Mouse (Mus musculus): ENCODE measurements around the gene Atf6.

Atf6 gene

GRCm38 (mm10) chr1:170867691-170868105 is at the start of gene Atf6:
Atf6 (minus strand) TSS chr1:170867771.
- POLR2A ChIA-PET = interaction anchor here (0.7 to 17.0 kb wide), 51 partner anchors 8 to 602 kb away, joined by 3 to 329 read pairs (median 4); partner anchors contain the start of genes Dusp12 (in 4 of the 4) and Gm26620 (in 3 of the 4)
- CTCF ChIA-PET = interaction anchor here in 2 of 4 experiments (1.3 to 1.4 kb wide), 3 partner anchors 18 to 34 kb away, joined by 4 to 6 read pairs (median 5); partner anchors contain the start of genes Dusp12 (in 1 of the 2) and Gm26620 (in 1 of the 2)

DNA sequence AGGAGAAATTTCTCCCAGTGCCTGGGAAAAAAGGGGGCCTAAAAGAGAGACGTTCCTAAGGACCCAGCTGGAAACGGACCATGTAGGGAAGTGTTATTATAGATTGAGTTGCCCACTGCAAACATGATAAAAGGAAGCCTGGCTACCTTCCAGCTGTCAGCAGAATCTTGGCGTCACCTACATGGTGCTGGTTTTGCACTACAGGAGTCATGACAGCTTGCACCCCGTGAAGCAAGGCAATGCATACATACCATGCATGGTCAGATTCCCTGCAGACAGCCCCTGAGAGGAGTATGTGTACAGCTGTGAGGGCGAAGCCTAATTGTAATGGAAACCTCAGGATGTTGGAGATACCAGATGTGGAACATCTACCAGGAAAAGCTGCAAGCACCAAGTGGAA is 48.1 kb upstream of the Atf6 start:
- POLR2A ChIA-PET = no interaction called here

DNA sequence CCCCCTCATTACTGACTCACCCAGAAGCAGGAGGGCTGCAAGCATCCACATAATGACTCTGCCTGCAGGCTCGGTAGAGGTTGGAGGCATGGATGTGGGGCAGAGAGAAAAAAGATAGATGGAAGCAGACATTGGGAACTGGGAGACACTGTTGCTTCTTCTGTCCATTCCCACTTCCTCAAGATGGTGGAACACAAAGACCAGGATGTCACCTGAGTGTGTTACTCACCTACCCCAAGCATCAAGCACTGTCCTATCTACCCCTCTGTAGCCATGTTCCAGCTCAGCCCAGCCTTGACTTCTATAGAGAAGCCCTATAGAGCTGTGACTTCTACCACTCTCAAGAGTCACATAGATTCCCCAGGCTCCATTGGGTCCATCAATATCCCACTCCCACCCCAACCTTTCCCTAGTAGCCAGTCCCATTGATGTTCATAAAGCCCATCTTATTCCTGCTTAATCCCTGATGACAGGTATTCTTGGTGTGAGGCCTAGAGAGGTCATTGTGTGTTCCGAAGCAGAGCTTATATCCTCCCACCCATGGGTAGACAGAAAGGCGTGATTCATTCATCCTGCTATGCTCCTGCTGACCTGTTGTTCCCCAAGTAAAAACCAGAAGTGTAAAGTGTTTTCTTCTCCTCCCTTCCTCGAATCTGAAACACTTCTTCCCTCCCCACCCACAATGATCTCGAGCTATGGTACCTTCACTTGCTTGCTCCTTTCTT is 45.5 kb upstream of the Atf6 start, which contains the start of gene Fcrlb:
Gene Fcrlb, minus strand, starts transcription at position 51 of the 725 bp plus-strand sequence.
- ChIA-PET CTCF (interaction anchor here in 2 of 4 experiments (0.9 to 2.4 kb wide), 2 partner anchors 12 to 21 kb away, joined by 3 to 6 read pairs; no protein-coding TSS in a partner anchor), POLR2A (no interaction called here)

More for the DNA sequence above, 48.1 kb upstream of the Atf6 start:
- CTCF ChIA-PET = interaction anchor here in 2 of 4 experiments (0.7 to 1.8 kb wide), 2 partner anchors 14 to 20 kb away, joined by 3 to 6 read pairs; no protein-coding TSS in a partner anchor

DNA sequence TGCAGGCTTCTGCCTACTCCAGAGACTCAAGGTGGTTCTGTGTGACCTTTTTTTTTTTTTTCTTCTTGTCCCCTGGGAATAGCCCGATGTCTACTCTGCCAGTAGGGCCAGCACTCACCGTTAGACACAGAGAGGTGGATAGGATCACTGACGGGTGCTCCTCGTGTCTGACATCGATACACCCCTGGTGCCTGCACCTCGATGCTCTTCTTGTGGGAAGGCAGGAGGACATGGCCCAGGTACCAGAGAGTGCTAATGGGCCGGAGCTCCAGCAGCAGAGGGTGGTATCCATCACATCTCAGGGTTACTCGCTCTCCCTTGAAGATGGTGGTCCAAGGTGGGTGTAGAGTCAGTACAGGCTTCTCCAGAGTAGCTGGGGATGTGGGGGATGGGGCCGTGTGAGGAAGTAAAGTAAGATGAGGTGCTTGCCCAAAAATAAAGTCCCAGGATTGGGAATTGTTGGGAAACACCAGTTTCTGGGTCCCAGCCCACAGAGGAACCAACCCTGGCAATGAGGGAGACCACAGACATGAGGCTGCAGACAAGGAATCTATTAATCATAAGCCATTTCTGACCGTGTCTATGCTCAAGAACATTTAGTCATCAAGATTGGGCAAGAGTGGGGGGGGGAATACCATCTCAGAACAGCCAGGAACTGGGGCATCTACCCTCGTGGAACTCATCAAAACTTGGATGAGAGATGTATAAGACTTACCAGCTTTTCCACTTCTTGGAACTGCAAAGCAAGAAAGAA is 44.5 kb upstream of the Atf6 start:
- CTCF ChIA-PET = interaction anchor here in 2 of 4 experiments (0.9 to 2.4 kb wide), 2 partner anchors 11 to 20 kb away, joined by 3 to 6 read pairs; no protein-coding TSS in a partner anchor
- POLR2A ChIA-PET = no interaction called here

- POLR2A ChIA-PET = interaction anchor here (0.6 to 2.5 kb wide), 11 partner anchors 10 to 343 kb away, joined by 3 to 19 read pairs (median 4); partner anchors contain the start of genes Atf6 (in 2 of the 4) and Ndufs2 (in 1 of the 4)
- CTCF ChIA-PET = interaction anchor here in 2 of 4 experiments (0.5 to 3.8 kb wide), 7 partner anchors 13 to 203 kb away, joined by 3 to 21 read pairs (median 6); no protein-coding TSS in a partner anchor
These were observed 40.8 kb upstream of the Atf6 start for GRCm38 (mm10) chr1:170908341-170908740.

- POLR2A ChIA-PET = interaction anchor here (0.6 to 2.5 kb wide), 22 partner anchors 10 to 121 kb away, joined by 3 to 19 read pairs (median 4); partner anchors contain the start of gene Atf6 (in 2 of the 4)
These were observed 40.1 kb upstream of the Atf6 start for GRCm38 (mm10) chr1:170907456-170908191.

DNA sequence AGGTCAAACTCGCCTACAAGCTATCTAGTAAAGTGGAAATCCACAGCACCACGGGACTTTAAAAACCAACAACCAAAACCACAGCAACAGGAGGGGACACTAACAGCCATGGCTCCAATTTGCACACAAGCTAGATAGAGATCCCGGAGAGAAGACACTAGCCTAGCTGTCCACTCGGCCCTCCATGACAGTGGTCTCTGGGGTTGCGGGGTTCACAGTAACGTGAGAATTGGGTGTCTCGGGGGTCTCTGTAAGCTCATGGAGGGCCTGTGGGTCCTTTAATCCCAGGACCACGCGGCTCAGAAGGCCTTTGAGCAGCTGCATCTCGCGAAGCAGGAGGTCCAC is 39.5 kb upstream of the Atf6 start:
- ChIA-PET CTCF (interaction anchor here (0.6 to 3.8 kb wide), 11 partner anchors 12 to 846 kb away, joined by 3 to 21 read pairs (median 4); no protein-coding TSS in a partner anchor), POLR2A (interaction anchor here in 3 of 4 experiments (0.6 to 2.5 kb wide), 19 partner anchors 10 to 90 kb away, joined by 3 to 19 read pairs (median 4); partner anchors contain the start of gene Atf6 (in 1 of the 3))

More at GRCm38 (mm10) chr1:170907456-170908191, 40.1 kb upstream of the Atf6 start:
- CTCF ChIA-PET = interaction anchor here (0.6 to 3.8 kb wide), 12 partner anchors 12 to 846 kb away, joined by 3 to 21 read pairs (median 4); no protein-coding TSS in a partner anchor

DNA sequence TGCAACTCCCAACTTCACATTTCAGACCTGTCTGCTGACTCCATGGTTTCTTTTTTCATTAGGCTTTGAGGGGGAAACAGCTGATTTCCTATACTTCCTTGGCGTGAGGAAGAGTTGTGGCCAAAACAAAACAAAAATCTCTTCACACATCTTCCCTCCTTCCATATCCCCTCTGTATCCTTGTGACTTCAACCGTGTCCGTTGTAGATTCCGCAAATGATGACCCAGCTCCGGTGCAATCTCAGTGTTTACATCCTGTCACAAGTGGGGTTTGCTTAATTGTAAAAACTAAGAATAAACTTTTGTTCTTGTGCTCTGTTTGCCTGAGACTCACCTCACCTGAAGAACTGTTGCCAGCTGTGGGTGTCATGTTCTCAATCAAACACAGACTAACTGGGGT is 35.9 kb upstream of the Atf6 start:
- CTCF ChIA-PET = interaction anchor here in 1 of 4 experiments (3.8 kb wide), 1 partner anchor 90 kb away, joined by 71 read pairs; no protein-coding TSS in a partner anchor
- POLR2A ChIA-PET = interaction anchor here in 2 of 4 experiments (1.0 to 1.1 kb wide), 2 partner anchors 8 to 18 kb away, joined by 3 read pairs; partner anchors contain the start of gene Dusp12 (in 1 of the 2)

- CTCF ChIA-PET = interaction anchor here (0.6 to 3.8 kb wide), 93 partner anchors 8 to 601 kb away, joined by 3 to 71 read pairs (median 5); partner anchors contain the start of genes Dusp12 (in 3 of the 4), Gm26620 (in 3 of the 4), Atf6 (in 1 of the 4) and Fcrla (in 1 of the 4)
- POLR2A ChIA-PET = interaction anchor here (0.6 to 2.2 kb wide), 27 partner anchors 9 to 443 kb away, joined by 3 to 12 read pairs (median 5); partner anchors contain the start of genes Dusp12 (in 3 of the 4), Atf6 (in 2 of the 4), Gm26620 (in 2 of the 4) and Fcgr2b (in 1 of the 4)
These were observed 34.1 kb upstream of the Atf6 start for GRCm38 (mm10) chr1:170901536-170902238.

GRCm38 (mm10) chr1:170900799-170901467 is 33.4 kb upstream of the Atf6 start:
- POLR2A ChIA-PET = interaction anchor here in 3 of 4 experiments (0.6 to 2.2 kb wide), 17 partner anchors 9 to 188 kb away, joined by 3 to 12 read pairs (median 6); partner anchors contain the start of genes Dusp12 (in 3 of the 3), Atf6 (in 2 of the 3), Gm26620 (in 2 of the 3) and Fcgr2b (in 1 of the 3)
- CTCF ChIA-PET = interaction anchor here (0.6 to 3.8 kb wide), 60 partner anchors 8 to 601 kb away, joined by 3 to 71 read pairs (median 5); partner anchors contain the start of genes Dusp12 (in 3 of the 4), Gm26620 (in 3 of the 4), Atf6 (in 1 of the 4) and Fcrla (in 1 of the 4)

DNA sequence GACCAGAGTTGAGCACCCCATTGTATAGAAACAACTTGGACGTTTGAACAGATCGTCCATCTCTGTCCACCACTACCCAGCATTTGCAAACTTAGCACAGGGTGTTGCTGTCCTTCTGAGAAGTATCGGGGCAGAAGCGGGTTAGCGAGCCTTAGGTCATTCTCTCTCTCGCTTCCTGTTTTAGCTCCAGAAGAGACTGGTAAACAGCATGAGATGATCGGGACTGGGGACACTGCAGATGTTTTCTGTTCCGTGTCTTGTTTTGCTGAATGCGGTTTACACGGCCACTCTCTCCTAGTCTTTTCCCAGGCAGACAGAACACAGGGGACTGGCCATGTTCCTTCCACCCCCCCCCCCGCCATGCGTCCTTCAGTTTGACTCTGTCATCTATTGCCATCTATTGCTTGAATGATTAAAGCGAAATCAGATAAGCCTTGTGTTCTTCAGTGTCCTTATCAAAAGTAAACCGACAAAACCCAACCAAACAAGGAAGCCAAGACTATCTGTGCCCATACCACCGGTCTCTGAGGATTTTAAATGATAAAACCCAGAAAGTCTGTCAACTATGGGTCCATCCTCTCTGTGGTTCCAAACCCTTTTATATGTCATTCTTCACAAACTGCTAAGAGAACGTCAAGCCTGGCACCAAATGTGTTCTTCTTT is 31.0 kb upstream of the Atf6 start:
- CTCF ChIA-PET = interaction anchor here in 2 of 4 experiments (0.7 to 1.1 kb wide), 2 partner anchors 9 kb away, joined by 3 to 4 read pairs; no protein-coding TSS in a partner anchor

DNA sequence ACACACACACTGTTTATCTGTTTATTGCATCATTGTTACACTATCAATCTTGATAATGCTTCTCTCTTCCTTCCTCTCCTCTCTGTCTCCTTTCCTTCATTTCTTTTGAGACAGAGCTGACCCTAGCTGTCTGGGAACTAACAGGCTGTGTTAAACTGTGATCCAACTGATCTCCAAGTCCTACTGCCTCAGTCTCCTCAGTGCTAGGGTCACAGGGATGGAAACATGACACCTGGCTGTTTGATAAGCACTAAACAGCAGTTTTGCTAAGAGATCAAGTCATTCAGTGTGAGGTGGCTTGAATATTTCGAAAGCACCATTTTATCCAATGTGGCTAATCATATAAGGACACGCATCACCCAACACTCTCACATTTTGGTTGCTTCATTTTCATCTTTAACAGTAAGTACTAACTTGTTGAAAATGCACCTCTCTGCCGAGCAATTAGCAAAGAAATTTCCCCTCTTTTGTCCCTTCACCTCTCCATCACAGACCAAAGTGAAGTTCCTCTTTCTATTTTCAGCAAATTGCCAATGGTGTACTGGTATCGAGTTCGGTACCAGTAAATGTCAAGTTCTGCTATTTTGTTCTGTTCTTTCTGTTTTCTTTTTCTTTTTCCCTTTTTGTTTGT is 29.2 kb upstream of the Atf6 start:
- ChIA-PET POLR2A (interaction anchor here in 3 of 4 experiments (0.6 to 16.8 kb wide), 10 partner anchors 9 to 1619 kb away, joined by 3 to 329 read pairs (median 4); partner anchors contain the start of genes Dusp12 (in 2 of the 3), Gm26620 (in 2 of the 3) and Atf6 (in 1 of the 3)), CTCF (interaction anchor here (0.6 to 2.2 kb wide), 6 partner anchors 100 to 342 kb away, joined by 3 to 19 read pairs (median 5); no protein-coding TSS in a partner anchor)

More for the DNA sequence above, 31.0 kb upstream of the Atf6 start:
- POLR2A ChIA-PET = interaction anchor here in 3 of 4 experiments (0.9 to 16.8 kb wide), 6 partner anchors 10 to 100 kb away, joined by 3 to 329 read pairs (median 4); partner anchors contain the start of genes Dusp12 (in 2 of the 3), Atf6 (in 1 of the 3) and Gm26620 (in 1 of the 3)

GRCm38 (mm10) chr1:170894603-170895602 is 27.3 kb upstream of the Atf6 start:
- POLR2A ChIA-PET = interaction anchor here (0.6 to 16.8 kb wide), 26 partner anchors 9 to 463 kb away, joined by 3 to 329 read pairs (median 4); partner anchors contain the start of genes Atf6 (in 3 of the 4), Dusp12 (in 2 of the 4), Gm26620 (in 2 of the 4) and B4galt3 (in 1 of the 4)
- CTCF ChIA-PET = interaction anchor here (0.6 to 2.2 kb wide), 51 partner anchors 8 to 670 kb away, joined by 3 to 19 read pairs (median 3); partner anchors contain the start of genes Dusp12 (in 2 of the 4), Gm26620 (in 2 of the 4) and Klhdc9 (in 1 of the 4)
